Mouse (Mus musculus) lung, adult 2 months (tissue): ENCODE measurements around the gene Clec1a.

ENCODE experiments used
- CTCF ChIP-seq: fragments of 200-500 bp; IDR thresholded peaks from 2 replicates; pipeline ENCODE4 v1.5.1; 2011; ENCODE audit warnings: mild to moderate bottlenecking, low read length, control low read depth; ENCODE audit not compliant: insufficient read depth
- POLR2A ChIP-seq: fragments of 200-500 bp; IDR thresholded peaks from 2 replicates; pipeline ENCODE4 v1.6.1; 2011; ENCODE audit warnings: low read depth, mild to moderate bottlenecking, control low read depth, low read length, borderline replicate concordance; ENCODE audit errors: extremely low read depth

- TF ChIP-seq CTCF (no peak), POLR2A (peak; percentile 68; the same call in 1 of the 2 replicates)
These were observed 26.6 kb downstream of the Clec1a start for GRCm38 (mm10) chr6:129425217-129425616.
